Mouse (Mus musculus) heart, postnatal 0 days (tissue): Measurements from ENCODE around the gene Pomt2.

Experiments used
- CTCF ChIP-seq: IDR thresholded peaks from 2 replicates; pipeline ENCODE4 v1.5.1; 2016; ENCODE audit warnings: antibody characterized with exemption, control low read depth, low read depth
- EP300 ChIP-seq: IDR thresholded peaks from 2 replicates; pipeline ENCODE4 v1.6.1; 2016; ENCODE audit warnings: antibody characterized with exemption, low read depth

- TF ChIP-seq CTCF: no peak
- no peak for TF ChIP-seq EP300
These were observed 20.5 kb downstream of the Pomt2 start for GRCm38 (mm10) chr12:87127256-87127655.
